Mouse (Mus musculus) MEL (cell line): ENCODE results near the gene Spata17. TPM values are rescaled to one million over a fixed set of nuclear protein-coding genes. Genes with fewer than 3 reads are reported as not detected.

Experiments
- DNase-seq: peaks from one replicate; pipeline ENCODE4 v3.0.0; 2011; ENCODE audit warnings: low read depth, low spot score
- H3K27ac ChIP-seq: 2 replicates; pipeline ENCODE4 v1.5.1; 2012; ENCODE audit warnings: low read depth, mild to moderate bottlenecking, control low read depth, low read length, moderate library complexity; ENCODE audit not compliant: control insufficient read depth
- H3K27me3 ChIP-seq, 2 experiments: fragments of 150-350 bp in 1 of 2; sonication (generic) in 1 of 2; 2 replicates each; pipeline ENCODE4 v1.6.1; 2012; ENCODE audit warnings: low read length in 2 of 2, mild to moderate bottlenecking in 2 of 2, improper control_type of control experiment in 1 of 2, moderate library complexity in 1 of 2; ENCODE audit not compliant: insufficient read depth in 2 of 2, control insufficient read depth in 1 of 2
- H3K36me3 ChIP-seq, 2 experiments: 2 replicates each; pipeline ENCODE4 v1.6.1; 2012 to 2014; ENCODE audit warnings: low read length in 2 of 2, improper control_type of control experiment in 1 of 2, inconsistent platforms in 1 of 2, mild to moderate bottlenecking in 1 of 2; ENCODE audit not compliant: insufficient read depth in 2 of 2, control insufficient read depth in 1 of 2
- H3K4me1 ChIP-seq, 2 experiments: fragments of 150-350 bp in 1 of 2; sonication (generic) in 1 of 2; 2 replicates each; pipeline ENCODE4 v1.6.1; 2012; ENCODE audit warnings: low read length in 2 of 2, improper control_type of control experiment in 1 of 2, mild to moderate bottlenecking in 1 of 2; ENCODE audit not compliant: insufficient read depth in 2 of 2, control insufficient read depth in 1 of 2
- H3K4me3 ChIP-seq, 2 experiments: fragments of 150-350 bp in 1 of 2; sonication (generic) in 1 of 2; 2 replicates each; pipeline ENCODE4 v1.5.1; 2012; ENCODE audit warnings: low read depth in 2 of 2, low read length in 2 of 2, mild to moderate bottlenecking in 2 of 2, moderate library complexity in 2 of 2, control low read depth in 1 of 2, improper control_type of control experiment in 1 of 2; ENCODE audit not compliant: control insufficient read depth in 1 of 2, insufficient read depth in 1 of 2
- H3K79me2 ChIP-seq: 2 replicates; pipeline ENCODE4 v1.6.1; 2012; ENCODE audit warnings: mild to moderate bottlenecking, low read length, moderate library complexity; ENCODE audit not compliant: control insufficient read depth, poor library complexity, insufficient read depth
- H3K9ac ChIP-seq: 2 replicates; pipeline ENCODE4 v1.6.1; 2012; ENCODE audit warnings: low read depth, mild to moderate bottlenecking, control low read depth, low read length, moderate library complexity; ENCODE audit not compliant: control insufficient read depth, poor library complexity, severe bottlenecking
- H3K9me3 ChIP-seq: fragments of 150-350 bp; sonication (generic); replicated peaks from 2 replicates; pipeline ENCODE4 v1.6.1; 2012; ENCODE audit warnings: mild to moderate bottlenecking, low read length, improper control_type of control experiment, moderate library complexity; ENCODE audit not compliant: insufficient read depth
- CTCF ChIP-seq, 3 experiments: IDR thresholded peaks in 2 of 3; conservative IDR thresholded peaks in 1 of 3; 2 replicates each; pipeline ENCODE4 v1.5.1; 2011 to 2012; ENCODE audit warnings: low read length in 3 of 3, low read depth in 2 of 3, mild to moderate bottlenecking in 2 of 3, improper control_type of control experiment in 1 of 3, inconsistent platforms in 1 of 3, mixed read lengths in 1 of 3, moderate library complexity in 1 of 3; ENCODE audit not compliant: control insufficient read depth in 1 of 3, insufficient read depth in 1 of 3, poor library complexity in 1 of 3, severe bottlenecking in 1 of 3
- E2F4 ChIP-seq: IDR thresholded peaks from 2 replicates; pipeline ENCODE4 v1.6.1; 2011; ENCODE audit warnings: low read depth, low read length, improper control_type of control experiment, borderline replicate concordance
- EP300 ChIP-seq, 2 experiments: IDR thresholded peaks; 2 replicates each; pipeline ENCODE4 v1.6.1; 2011; ENCODE audit warnings: improper control_type of control experiment in 2 of 2, low read length in 2 of 2, low read depth in 1 of 2, mild to moderate bottlenecking in 1 of 2
- ETS1 ChIP-seq: IDR thresholded peaks from 2 replicates; pipeline ENCODE4 v1.6.1; 2012; ENCODE audit warnings: low read depth, mild to moderate bottlenecking, inconsistent platforms, low read length, improper control_type of control experiment, moderate library complexity
- GABPA ChIP-seq: IDR thresholded peaks from 2 replicates; pipeline ENCODE4 v1.6.1; 2012; ENCODE audit warnings: low read depth, mild to moderate bottlenecking, inconsistent platforms, low read length, improper control_type of control experiment, moderate library complexity
- GATA1 ChIP-seq: IDR thresholded peaks from 2 replicates; pipeline ENCODE4 v1.6.1; 2011; ENCODE audit warnings: low read depth, low read length, improper control_type of control experiment
- JUND ChIP-seq: IDR thresholded peaks from 2 replicates; pipeline ENCODE4 v1.6.1; 2011; ENCODE audit warnings: low read depth, mild to moderate bottlenecking, improper control_type of control experiment, low read length
- MAZ ChIP-seq: IDR thresholded peaks from 2 replicates; pipeline ENCODE4 v1.6.1; 2012; ENCODE audit warnings: low read depth, mild to moderate bottlenecking, inconsistent platforms, low read length, improper control_type of control experiment
- MEF2A ChIP-seq: IDR thresholded peaks from 2 replicates; pipeline ENCODE4 v1.6.1; 2014; ENCODE audit warnings: low read depth, mild to moderate bottlenecking, inconsistent platforms, low read length, improper control_type of control experiment; ENCODE audit not compliant: poor library complexity, insufficient replicate concordance, severe bottlenecking; ENCODE audit errors: extremely low read depth
- POLR2A ChIP-seq, 2 experiments: IDR thresholded peaks; 2 replicates each; pipeline ENCODE4 v1.6.1; 2011 to 2012; ENCODE audit warnings: low read length in 2 of 2, mild to moderate bottlenecking in 2 of 2, control low read depth in 1 of 2, improper control_type of control experiment in 1 of 2, low read depth in 1 of 2, moderate library complexity in 1 of 2; ENCODE audit not compliant: control insufficient read depth in 1 of 2, insufficient read depth in 1 of 2, poor library complexity in 1 of 2
- RCOR1 ChIP-seq: IDR thresholded peaks from 2 replicates; pipeline ENCODE4 v1.6.1; 2012; ENCODE audit warnings: low read depth, mild to moderate bottlenecking, inconsistent platforms, low read length, improper control_type of control experiment
- TCF12 ChIP-seq: IDR thresholded peaks from 2 replicates; pipeline ENCODE4 v1.6.1; 2014; ENCODE audit warnings: low read depth, mild to moderate bottlenecking, inconsistent platforms, low read length, improper control_type of control experiment, moderate library complexity
- UBTF ChIP-seq: IDR thresholded peaks from 2 replicates; pipeline ENCODE4 v1.6.1; 2012; ENCODE audit warnings: low read depth, mild to moderate bottlenecking, inconsistent platforms, low read length, improper control_type of control experiment, moderate library complexity, borderline replicate concordance; ENCODE audit not compliant: insufficient read depth
- USF1 ChIP-seq: IDR thresholded peaks from 2 replicates; pipeline ENCODE4 v1.6.1; 2014; ENCODE audit warnings: low read depth, mild to moderate bottlenecking, inconsistent platforms, low read length, improper control_type of control experiment, moderate library complexity
- USF2 ChIP-seq, 2 experiments: IDR thresholded peaks; 2 replicates each; pipeline ENCODE4 v1.6.1; 2011 to 2012; ENCODE audit warnings: improper control_type of control experiment in 2 of 2, low read length in 2 of 2, borderline replicate concordance in 1 of 2, inconsistent platforms in 1 of 2, low read depth in 1 of 2, mild to moderate bottlenecking in 1 of 2; ENCODE audit not compliant: insufficient read depth in 1 of 2
- ZMIZ1 ChIP-seq: IDR thresholded peaks from 2 replicates; pipeline ENCODE4 v1.6.1; 2012; ENCODE audit warnings: low read depth, mild to moderate bottlenecking, inconsistent platforms, low read length, improper control_type of control experiment, moderate library complexity
- polyA plus RNA-seq, 2 experiments: library from polyadenylated mRNA; stranded (reverse) in 1 of 2; unstranded in 1 of 2; fragments of >175 nt in 1 of 2; fragments of >200 nt in 1 of 2; gene quantifications; 2 replicates each; pipeline versions ENCODE4 v1.2.1 to v1.2.4; 2012; ENCODE audit warnings: low replicate concordance in 2 of 2, low read depth in 1 of 2; ENCODE audit not compliant: insufficient read length in 2 of 2, insufficient read depth in 1 of 2, missing spikeins in 1 of 2
- total RNA-seq: library from RNA; depleted of rRNA; stranded (reverse); fragments of 300-350 nt; gene quantifications from 2 replicates; pipeline ENCODE4 v1.2.3, GENCODE M21; 2012

Spata17 gene
- total and polyA plus RNA-seq, 3 experiments = 0.13 TPM; not detected in 2

- H3K79me2 ChIP-seq = no peaks in the 10 kb centered on the region
- peak; percentile 73 for DNase-seq
- peaks cover 0 to 2% of the 10 kb centered on the region in 2 experiments; a peak in 1 of 4 replicates for H3K36me3 ChIP-seq
- TF ChIP-seq UBTF (no peak), RCOR1 (0 out of 2 replicates have a peak, but pooled peaks have one; percentile 66), TCF12 (peak; percentile 63), GATA1 (peak; percentile 68), MEF2A (no peak), GABPA (no peak), USF2 (IDR thresholded peaks at IDR 0.05; ENCODE audit: borderline replicate concordance in 1 of 2, insufficient read depth in 1 of 2, low read depth in 1 of 2, low read length in 2 of 2) (no peak), E2F4 (no peak), EP300 (IDR thresholded peaks at IDR 0.05; ENCODE audit: low read depth in 1 of 2, low read length in 2 of 2) (peak; percentile 71 to 84), MAZ (peak; percentile 61; the same call in 1 of the 2 replicates), ETS1 (peak; percentile 56; the same call in 1 of the 2 replicates), ZMIZ1 (no peak), POLR2A (IDR thresholded peaks at IDR 0.05; ENCODE audit: control insufficient read depth in 1 of 2, insufficient read depth in 1 of 2, low read depth in 1 of 2, low read length in 2 of 2, poor library complexity in 1 of 2) (no peak), USF1 (no peak)
- TF ChIP-seq, all 39 proteins: peak for 6
- no peak overlapping the region for H3K4me3 ChIP-seq
- H3K27ac ChIP-seq = no peak overlapping the region
- H3K9ac ChIP-seq = no peak overlapping the region
- no peaks in the 10 kb centered on the region for H3K27me3 ChIP-seq
- no peaks in the 10 kb centered on the region for H3K9me3 ChIP-seq
- peaks cover 8 to 15% of the 10 kb centered on the region in 2 experiments; a peak in 3 of 4 replicates for H3K4me1 ChIP-seq
Observed at GRCm38 (mm10) chr1:187118108-187118507, 97.2 kb downstream of the Spata17 start.

GRCm38 (mm10) chr1:187113716-187114115 is 101.5 kb downstream of the Spata17 start:
- peaks cover 8 to 13% of the 10 kb centered on the region in 2 experiments; a peak in 3 of 4 replicates for H3K4me1 ChIP-seq
- H3K79me2 ChIP-seq = no peaks in the 10 kb centered on the region
- no peak overlapping the region for H3K27ac ChIP-seq
- H3K9ac ChIP-seq = no peak overlapping the region
- TF ChIP-seq CTCF (IDR thresholded peaks at IDR 0.05 in 2 of 3, conservative IDR thresholded peaks at IDR 0.05 in 1 of 3; ENCODE audit: control insufficient read depth in 1 of 3, insufficient read depth in 1 of 3, low read depth in 2 of 3, low read length in 3 of 3, poor library complexity in 1 of 3, severe bottlenecking in 1 of 3) (no peak), JUND (no peak), USF1 (no peak)
- no peaks in the 10 kb centered on the region for H3K27me3 ChIP-seq
- peaks cover 0 to 2% of the 10 kb centered on the region in 2 experiments; a peak in 1 of 4 replicates for H3K36me3 ChIP-seq
- DNase-seq = no peak
- H3K9me3 ChIP-seq = no peaks in the 10 kb centered on the region
- H3K4me3 ChIP-seq = no peak overlapping the region
